Mouse (Mus musculus): Measurements from ENCODE around the gene Ddb2.

DNA sequence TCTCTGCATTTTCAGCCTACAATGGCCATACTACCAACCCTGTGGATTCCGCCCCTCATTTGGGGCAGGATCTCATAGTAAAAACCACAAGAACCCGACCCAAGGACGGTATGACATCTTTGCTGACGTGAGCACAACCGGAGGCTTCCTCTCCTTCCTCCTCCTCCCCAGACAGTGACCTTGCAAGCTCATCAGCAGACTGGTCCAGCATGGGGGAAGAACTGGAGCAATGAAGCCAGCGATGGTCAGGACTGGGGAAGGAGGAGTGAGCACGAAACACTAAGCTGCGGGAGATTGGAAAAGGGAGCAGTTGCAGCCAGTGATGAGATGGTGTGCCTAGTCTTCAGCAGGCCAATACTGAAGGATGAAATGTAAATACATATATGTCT lies 54.8 kb downstream of the Ddb2 start:
- no peak for TF ChIP-seq POLR2A (IDR thresholded peaks at IDR 0.05; ENCODE audit: insufficient read length, low read depth)
- no peak for TF ChIP-seq E2F4 (IDR thresholded peaks at IDR 0.05; ENCODE audit: insufficient read depth)
- no peak for TF ChIP-seq POLR2AphosphoS2 (IDR thresholded peaks at IDR 0.05; ENCODE audit: insufficient read length, low read depth)
- TF ChIP-seq REST (IDR thresholded peaks at IDR 0.05; ENCODE audit: insufficient read depth, insufficient read length) = no peak
- TF ChIP-seq USF1 (IDR thresholded peaks at IDR 0.05; ENCODE audit: low read depth) = no peak
- no peak for TF ChIP-seq CEBPB (IDR thresholded peaks at IDR 0.05; ENCODE audit: insufficient read depth, poor library complexity, severe bottlenecking)
